Mouse (Mus musculus) stomach, postnatal 0 days (tissue): ENCODE results near the gene Slc27a4.

Source experiments
- CTCF ChIP-seq: IDR thresholded peaks from 2 replicates; pipeline ENCODE4 v1.5.1; 2016; ENCODE audit warnings: antibody characterized with exemption, low read depth, mild to moderate bottlenecking, moderate library complexity
- EP300 ChIP-seq: optimal IDR thresholded peaks from 2 replicates; pipeline ENCODE3; 2016; ENCODE audit warnings: antibody characterized with exemption

DNA sequence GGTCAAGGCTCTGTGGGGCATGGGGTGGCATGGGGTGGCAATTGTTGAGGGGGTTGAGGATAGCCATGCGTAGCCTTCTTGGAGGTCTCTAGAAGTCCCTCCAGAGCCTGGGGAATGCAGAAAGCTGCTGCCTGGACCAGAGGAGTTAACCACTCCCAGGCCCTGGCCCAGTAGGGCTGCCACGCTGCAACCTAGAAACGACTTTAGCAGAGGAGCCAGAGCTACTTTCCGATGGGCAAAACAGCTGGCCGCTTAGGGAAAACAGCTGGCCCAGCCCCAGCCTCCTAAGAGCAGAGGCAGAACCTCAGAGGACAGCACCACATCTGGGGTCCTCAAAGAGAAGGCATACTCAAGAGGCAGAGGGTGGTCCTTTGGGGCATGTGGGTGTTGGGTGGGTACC is 55.5 kb downstream of the Slc27a4 start:
- TF ChIP-seq CTCF: no peak
- TF ChIP-seq EP300: no peak
